9 mouse cellular contexts compared by ENCODE assay signal in the genomic region with DNA sequence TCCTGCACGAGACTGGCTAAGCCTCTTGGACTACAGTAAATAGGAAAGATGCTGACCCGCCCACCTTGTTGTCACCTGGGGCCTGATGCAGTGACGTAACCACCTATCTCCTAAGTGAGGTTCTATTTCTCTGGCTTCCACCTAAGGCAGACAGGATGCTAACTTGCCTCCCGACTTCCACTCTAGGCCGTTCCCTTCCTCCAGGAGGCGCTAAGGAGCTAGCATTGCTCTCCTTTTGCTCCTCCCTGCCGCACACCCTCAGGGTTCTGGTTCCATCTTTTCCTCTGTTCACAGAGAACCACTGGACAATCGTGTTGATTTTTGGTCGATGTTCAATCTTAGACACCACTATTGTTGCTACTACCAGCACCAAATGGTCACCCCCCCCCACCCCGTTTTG. TPM values are rescaled to one million over a fixed set of nuclear protein-coding genes. Genes with fewer than 3 reads are reported as not detected.
DNase-seq lines count a peak whose midpoint lies in the region; ATAC-seq and TF ChIP-seq lines count a peak whose summit lies in the region.
"Had no signal": no experiment of that assay in that cellular context is flagged by ENCODE, and none has a peak within 500 bp of the region (broad histone marks: within the 10 kb centered on the region; RNA-seq: fewer than 3 reads in every experiment).

No protein-coding gene starts in this region.

- H3K4me2 ChIP-seq in limb, embryonic 11.5 days (ENCODE audit: low read depth, severe bottlenecking): no peak overlapping the region
- H3K4me2 ChIP-seq in liver, postnatal 0 days (ENCODE audit: low read depth, low read length): no peak overlapping the region
- H3K4me2 ChIP-seq: heart, embryonic 11.5 days had no signal

- no peaks in the 10 kb centered on the region for H3K36me3 ChIP-seq in limb, embryonic 11.5 days (ENCODE audit: control insufficient read depth, insufficient read depth, low read length)
- peaks cover 8% of the 10 kb centered on the region for H3K36me3 ChIP-seq in limb, embryonic 10.5 days
- peaks cover 46% of the 10 kb centered on the region for H3K36me3 ChIP-seq in liver, postnatal 0 days (replicated peaks; ENCODE audit: insufficient read depth, low read length)

- ATAC-seq in limb, embryonic 11.5 days (ENCODE audit: insufficient number of reproducible peaks, low FRiP score, low TSS enrichment, low read depth): no peak
- no peak for ATAC-seq in liver, postnatal 0 days
- no peak for ATAC-seq in activated CD4-positive, CD25-positive, alpha-beta regulatory T cell, adult 4 months

- no peaks in the 10 kb centered on the region for H3K4me1 ChIP-seq in limb, embryonic 11.5 days (ENCODE audit: control insufficient read depth, insufficient read depth, low read length)
- peaks cover 12% of the 10 kb centered on the region for H3K4me1 ChIP-seq in limb, embryonic 10.5 days
- H3K4me1 ChIP-seq in liver, postnatal 0 days (ENCODE audit: insufficient read depth): peaks cover 26% of the 10 kb centered on the region

- H3K27me3 ChIP-seq in limb, embryonic 11.5 days (ENCODE audit: control insufficient read depth, insufficient read depth, low read length): no peaks in the 10 kb centered on the region
- no peaks in the 10 kb centered on the region for H3K27me3 ChIP-seq in limb, embryonic 10.5 days (ENCODE audit: low read depth, poor library complexity, severe bottlenecking)
- H3K27me3 ChIP-seq in liver, postnatal 0 days (ENCODE audit: insufficient read depth, low read length): no peaks in the 10 kb centered on the region

- H3K9ac ChIP-seq in limb, embryonic 11.5 days (ENCODE audit: low read length): no peak overlapping the region
- H3K9ac ChIP-seq in liver, postnatal 0 days (replicated peaks): no peak overlapping the region

- no peak overlapping the region for H3K27ac ChIP-seq in limb, embryonic 11.5 days (replicated peaks; ENCODE audit: low read depth, low read length)
- no peak overlapping the region for H3K27ac ChIP-seq in limb, embryonic 10.5 days
- no peak overlapping the region for H3K27ac ChIP-seq in liver, postnatal 0 days (ENCODE audit: low read depth)

- TF ChIP-seq EP300 in liver, postnatal 0 days (IDR thresholded peaks at IDR 0.05; ENCODE audit: low read depth): no peak

- peak; percentile 56 for TF ChIP-seq CTCF in liver, postnatal 0 days (IDR thresholded peaks at IDR 0.05; ENCODE audit: low read depth)

- no peak overlapping the region for H3K4me3 ChIP-seq in limb, embryonic 11.5 days (ENCODE audit: low read depth, low read length)
- no peak overlapping the region for H3K4me3 ChIP-seq in limb, embryonic 10.5 days
- H3K4me3 ChIP-seq in liver, postnatal 0 days (ENCODE audit: low read depth, low read length): no peak overlapping the region

- peak; percentile 32 for DNase-seq in cerebellum, adult 9-10 months
- DNase-seq in cerebellum, adult 11 months: no peak
- peak; percentile 41 for DNase-seq in limb, embryonic 11.5 days (ENCODE audit: low spot score)
- no peak for DNase-seq in limb, embryonic 10.5 days (ENCODE audit: low spot score)
- peak; percentile 50 for DNase-seq in ES-CJ7 (ENCODE audit: low read depth, low spot score)
- peak; percentile 44 for DNase-seq in liver, postnatal 0 days
- DNase-seq in left cerebral cortex, adult 18-20 months (ENCODE audit: low spot score in 2 of 2): no peak

- 50% methylated on average over 10 of the region's 10 CpGs for WGBS in limb, embryonic 11.5 days
- WGBS in limb, embryonic 10.5 days: 51% methylated on average over 10 of the region's 10 CpGs
- WGBS in liver, postnatal 0 days (ENCODE audit: insufficient replicate concordance): 61% methylated on average over 10 of the region's 10 CpGs

- H3K9me3 ChIP-seq in limb, embryonic 11.5 days (ENCODE audit: control insufficient read depth, low read length): no peaks in the 10 kb centered on the region; the same call in 1 of the 2 replicates
- H3K9me3 ChIP-seq in limb, embryonic 10.5 days (replicated peaks): no peaks in the 10 kb centered on the region
- H3K9me3 ChIP-seq in liver, postnatal 0 days (ENCODE audit: low read length): no peaks in the 10 kb centered on the region

RNA-seq across cellular contexts. Expression of a gene that starts 8.6 kb away (rescaled TPM):
- 14.0 and 14.4 TPM in 2 replicates for polyA plus RNA-seq in limb, embryonic 11.5 days (2014; fragmentation: Nextera tagmentation; extraction: Ambion mirVana)
- polyA plus RNA-seq in limb, embryonic 10.5 days (2016; fragmentation: Nextera tagmentation; extraction: Ambion mirVana): 12.2 and 14.5 TPM in 2 replicates
- 76.6 and 78.1 TPM in 2 replicates for polyA plus RNA-seq in liver, postnatal 0 days (2015; fragmentation: Nextera tagmentation; extraction: Ambion mirVana)
- 10 to 100 TPM; 24.5 to 26.3 TPM for total RNA-seq in left cerebral cortex, adult 18-20 months (2021)
- polyA plus RNA-seq in activated CD4-positive, CD25-positive, alpha-beta regulatory T cell, adult 4 months (2017; shearing (Covaris generic)): 100 to 1,000 TPM; 149 to 152 TPM

RNA-seq across cellular contexts. Expression of a gene that starts 36.2 kb away (rescaled TPM):
- polyA plus RNA-seq in limb, embryonic 11.5 days (2014; fragmentation: Nextera tagmentation; extraction: Ambion mirVana): 4.1 and 4.2 TPM in 2 replicates
- 2.9 and 4.3 TPM in 2 replicates for polyA plus RNA-seq in limb, embryonic 10.5 days (2016; fragmentation: Nextera tagmentation; extraction: Ambion mirVana)
- polyA plus RNA-seq in liver, postnatal 0 days (2015; fragmentation: Nextera tagmentation; extraction: Ambion mirVana): 0.57 and 0.58 TPM in 2 replicates
- total RNA-seq in left cerebral cortex, adult 18-20 months (2021): 1 to 10 TPM; 1.5 to 1.7 TPM
- polyA plus RNA-seq in activated CD4-positive, CD25-positive, alpha-beta regulatory T cell, adult 4 months (2017; shearing (Covaris generic)): under 1 TPM; 0.45 to 0.47 TPM

Comparison
In these comparisons a context has a peak if more than half of its experiments do, and no peak if none do; other contexts are left out.
1. DNase-seq: peak in cerebellum, adult 9-10 months (single experiment), limb, embryonic 11.5 days (single experiment), ES-CJ7 (single experiment) and liver, postnatal 0 days (single experiment); none in cerebellum, adult 11 months (single experiment), limb, embryonic 10.5 days (single experiment) and left cerebral cortex, adult 18-20 months (0 of 2).